Mouse (Mus musculus) midbrain, embryonic 15.5 days (tissue): Measurements from ENCODE around the gene Gdap1l1. TPM values are rescaled to one million over a fixed set of nuclear protein-coding genes. Genes with fewer than 3 reads are reported as not detected.

Source experiments
- ATAC-seq: fragments of 200-750 bp; cut with Nextera tagmentation; replicated peaks from 2 replicates; pipeline ENCODE4 v1.8.0; 2017; ENCODE audit warnings: moderate TSS enrichment
- H3K27ac ChIP-seq: fragments of 300-500 bp; sonication (generic); 2 replicates; pipeline ENCODE4 v1.5.1; 2015; ENCODE audit warnings: mild to moderate bottlenecking, inconsistent platforms
- H3K27me3 ChIP-seq: fragments of 300-500 bp; sonication (generic); replicated peaks from 2 replicates; pipeline ENCODE4 v1.6.1; 2015; ENCODE audit warnings: inconsistent platforms
- H3K36me3 ChIP-seq: fragments of 300-500 bp; sonication (generic); replicated peaks from 2 replicates; pipeline ENCODE4 v1.6.1; 2015; ENCODE audit warnings: inconsistent platforms
- H3K4me1 ChIP-seq: fragments of 300-500 bp; sonication (generic); 2 replicates; pipeline ENCODE4 v1.6.1; 2015; ENCODE audit warnings: inconsistent platforms
- H3K4me2 ChIP-seq: fragments of 300-500 bp; sonication (generic); 2 replicates; pipeline ENCODE4 v1.6.1; 2015; ENCODE audit warnings: inconsistent platforms, mild to moderate bottlenecking, moderate library complexity
- H3K4me3 ChIP-seq: fragments of 300-500 bp; sonication (generic); 2 replicates; pipeline ENCODE4 v1.5.1; 2015; ENCODE audit warnings: mild to moderate bottlenecking, inconsistent platforms
- H3K9ac ChIP-seq: fragments of 300-500 bp; sonication (generic); 2 replicates; pipeline ENCODE4 v1.6.1; 2015; ENCODE audit warnings: mild to moderate bottlenecking, inconsistent platforms
- H3K9me3 ChIP-seq: fragments of 300-500 bp; sonication (generic); 2 replicates; pipeline ENCODE4 v1.6.1; 2016; ENCODE audit warnings: inconsistent platforms
- WGBS: fragments of 180-500 bp; shearing (Covaris S2); methylation state at CpG from one replicate; pipeline ENCODE4 v1.1.7; 2015; ENCODE audit warnings: mixed read lengths; 5-methylcytosine and 5-hydroxymethylcytosine counted together
- polyA plus RNA-seq: library from polyadenylated mRNA; unstranded; fragments of >200 nt; fragmentation: Nextera tagmentation; extraction: Ambion mirVana; gene quantifications from 2 replicates; pipeline ENCODE4 v1.2.1, GENCODE M21; 2015

Gdap1l1 gene
- polyA plus RNA-seq, 1 experiment from 2014 or later, result 145 TPM

- Histone ChIP-seq H3K4me1 (peaks cover 10% of the 10 kb centered on the region), H3K27ac (no peak overlapping the region), H3K4me2 (no peak overlapping the region), H3K9ac (no peak overlapping the region), H3K4me3 (no peak overlapping the region), H3K27me3 (no peaks in the 10 kb centered on the region), H3K9me3 (no peaks in the 10 kb centered on the region), H3K36me3 (peaks cover 21% of the 10 kb centered on the region)
- 96% methylated on average over 15 of the region's 15 CpGs for WGBS
- ATAC-seq, result no peak
These were observed 31.4 kb downstream of the Gdap1l1 start for GRCm38 (mm10) chr2:163469711-163470110.

GRCm38 (mm10) chr2:163471136-163471535 is 32.9 kb downstream of the Gdap1l1 start:
- H3K4me2 ChIP-seq, result peak overlapping the region; percentile 65
- peaks cover 21% of the 10 kb centered on the region for H3K36me3 ChIP-seq
- ATAC-seq, result no peak
- no peak overlapping the region for H3K9ac ChIP-seq
- no peaks in the 10 kb centered on the region for H3K9me3 ChIP-seq
- peak overlapping the region; percentile 66; the same call in 1 of the 2 replicates for H3K4me3 ChIP-seq
- H3K4me1 ChIP-seq, result peaks cover 10% of the 10 kb centered on the region
- 78% methylated on average over 3 of the region's 3 CpGs for WGBS
- no peaks in the 10 kb centered on the region for H3K27me3 ChIP-seq
- no peak overlapping the region for H3K27ac ChIP-seq

GRCm38 (mm10) chr2:163471710-163472465 is 33.6 kb downstream of the Gdap1l1 start:
- H3K36me3 ChIP-seq, result peaks cover 21% of the 10 kb centered on the region
- peaks cover 10% of the 10 kb centered on the region for H3K4me1 ChIP-seq
- H3K9ac ChIP-seq, result peak overlapping the region; percentile 83
- no peaks in the 10 kb centered on the region for H3K9me3 ChIP-seq
- peak overlapping the region; percentile 65 for H3K4me2 ChIP-seq
- peak overlapping the region; percentile 72 for H3K27ac ChIP-seq
- 6% methylated on average over 36 of the region's 36 CpGs for whole genome bisulfite sequencing
- peak overlapping the region; percentile 66 for H3K4me3 ChIP-seq
- ATAC-seq, result no peak; the same call in none of the 2 replicates
- H3K27me3 ChIP-seq, result no peaks in the 10 kb centered on the region

- peak within 1 kb of the TSS; percentile 65 for H3K4me2 ChIP-seq
- peak within 1 kb of the TSS; percentile 72 for H3K27ac ChIP-seq
- H3K36me3 ChIP-seq, result peaks cover 21% of the 10 kb centered on the region
- H3K9ac ChIP-seq, result peak within 1 kb of the TSS; percentile 83
- ATAC-seq, result peak; percentile 96
- H3K4me3 ChIP-seq, result peak within 1 kb of the TSS; percentile 66
- H3K9me3 ChIP-seq, result no peaks in the 10 kb centered on the region
- peaks cover 10% of the 10 kb centered on the region for H3K4me1 ChIP-seq
- H3K27me3 ChIP-seq, result no peaks in the 10 kb centered on the region
- under 1% methylated on average over 30 of the region's 30 CpGs for WGBS
These were observed 34.2 kb downstream of the Gdap1l1 start, which contains the start of gene Fitm2 for GRCm38 (mm10) chr2:163472466-163472851. Fitm2 (minus strand) TSS chr2:163472629.

- no peaks in the 10 kb centered on the region for H3K9me3 ChIP-seq
- H3K9ac ChIP-seq, result no peak overlapping the region
- H3K4me1 ChIP-seq, result peaks cover 8% of the 10 kb centered on the region
- H3K27ac ChIP-seq, result no peak overlapping the region
- 47% methylated on average over 18 of the region's 18 CpGs for WGBS
- H3K27me3 ChIP-seq, result peaks cover 14% of the 10 kb centered on the region
- no peak for ATAC-seq
- no peak overlapping the region for H3K4me3 ChIP-seq
- no peaks in the 10 kb centered on the region for H3K36me3 ChIP-seq
- H3K4me2 ChIP-seq, result no peak overlapping the region
These were observed 42.0 kb downstream of the Gdap1l1 start for GRCm38 (mm10) chr2:163480191-163480825.

GRCm38 (mm10) chr2:163481539-163482029 is 43.3 kb downstream of the Gdap1l1 start:
- WGBS, result 3% methylated on average over 21 of the region's 21 CpGs
- Histone ChIP-seq H3K9me3 (no peaks in the 10 kb centered on the region), H3K27ac (no peak overlapping the region), H3K9ac (peak overlapping the region; percentile 22; the same call in 1 of the 2 replicates), H3K36me3 (no peaks in the 10 kb centered on the region), H3K4me1 (peaks cover 8% of the 10 kb centered on the region), H3K4me3 (peak overlapping the region; percentile 29), H3K4me2 (peak overlapping the region; percentile 57), H3K27me3 (peaks cover 14% of the 10 kb centered on the region)
- ATAC-seq, result 0 out of 2 replicates have a peak, but pooled peaks have one; percentile 54

GRCm38 (mm10) chr2:163487360-163487759 is 49.1 kb downstream of the Gdap1l1 start:
- no peaks in the 10 kb centered on the region for H3K36me3 ChIP-seq
- no peaks in the 10 kb centered on the region for H3K9me3 ChIP-seq
- no peaks in the 10 kb centered on the region for H3K4me1 ChIP-seq
- no peak overlapping the region for H3K9ac ChIP-seq
- ATAC-seq, result no peak
- 95% methylated on average over 3 of the region's 3 CpGs for WGBS
- H3K4me3 ChIP-seq, result no peak overlapping the region
- no peaks in the 10 kb centered on the region for H3K27me3 ChIP-seq
- no peak overlapping the region for H3K27ac ChIP-seq
- no peak overlapping the region for H3K4me2 ChIP-seq

GRCm38 (mm10) chr2:163489725-163490291 is 51.5 kb downstream of the Gdap1l1 start:
- Histone ChIP-seq H3K27ac (no peak overlapping the region), H3K4me1 (no peaks in the 10 kb centered on the region), H3K4me2 (no peak overlapping the region), H3K4me3 (no peak overlapping the region), H3K9me3 (no peaks in the 10 kb centered on the region), H3K27me3 (no peaks in the 10 kb centered on the region), H3K36me3 (no peaks in the 10 kb centered on the region), H3K9ac (no peak overlapping the region)
- 49% methylated on average over 5 of the region's 5 CpGs for WGBS
- ATAC-seq, result no peak

GRCm38 (mm10) chr2:163490656-163491055 is 52.4 kb downstream of the Gdap1l1 start:
- ATAC-seq, result no peak
- Histone ChIP-seq H3K4me1 (no peaks in the 10 kb centered on the region), H3K9me3 (no peaks in the 10 kb centered on the region), H3K9ac (no peak overlapping the region), H3K4me2 (no peak overlapping the region), H3K36me3 (no peaks in the 10 kb centered on the region), H3K27me3 (no peaks in the 10 kb centered on the region), H3K27ac (no peak overlapping the region), H3K4me3 (no peak overlapping the region)
- 92% methylated on average over 17 of the region's 17 CpGs for WGBS

GRCm38 (mm10) chr2:163491351-163491750 is 53.1 kb downstream of the Gdap1l1 start:
- no peak overlapping the region for H3K4me2 ChIP-seq
- H3K4me1 ChIP-seq, result no peaks in the 10 kb centered on the region
- no peaks in the 10 kb centered on the region for H3K36me3 ChIP-seq
- H3K27me3 ChIP-seq, result no peaks in the 10 kb centered on the region
- H3K9ac ChIP-seq, result no peak overlapping the region
- 64% methylated on average over 7 of the region's 7 CpGs for WGBS
- no peak overlapping the region for H3K27ac ChIP-seq
- no peak for ATAC-seq
- no peak overlapping the region for H3K4me3 ChIP-seq
- H3K9me3 ChIP-seq, result no peaks in the 10 kb centered on the region

GRCm38 (mm10) chr2:163492018-163492417 is 53.7 kb downstream of the Gdap1l1 start, which contains the start of gene R3hdml:
R3hdml (plus strand) TSS chr2:163492318.
- Histone ChIP-seq H3K4me3 (no peak within 1 kb of the TSS), H3K4me1 (no peaks in the 10 kb centered on the region), H3K9me3 (no peaks in the 10 kb centered on the region), H3K4me2 (no peak within 1 kb of the TSS), H3K27ac (no peak within 1 kb of the TSS), H3K36me3 (no peaks in the 10 kb centered on the region), H3K27me3 (no peaks in the 10 kb centered on the region), H3K9ac (no peak within 1 kb of the TSS)
- 87% methylated on average over 5 of the region's 5 CpGs for WGBS
- ATAC-seq, result no peak

GRCm38 (mm10) chr2:163493031-163493430 is 54.8 kb downstream of the Gdap1l1 start:
- ATAC-seq, result no peak
- WGBS, result 15% methylated on average over 5 of the region's 5 CpGs
- H3K4me2 ChIP-seq, result no peak overlapping the region
- no peaks in the 10 kb centered on the region for H3K36me3 ChIP-seq
- no peak overlapping the region for H3K27ac ChIP-seq
- H3K9ac ChIP-seq, result no peak overlapping the region
- no peaks in the 10 kb centered on the region for H3K4me1 ChIP-seq
- H3K4me3 ChIP-seq, result no peak overlapping the region
- H3K9me3 ChIP-seq, result no peaks in the 10 kb centered on the region
- no peaks in the 10 kb centered on the region for H3K27me3 ChIP-seq
